Mouse (Mus musculus) forebrain, postnatal 0 days (tissue): ENCODE measurements around the gene Ptms. TPM values are rescaled to one million over a fixed set of nuclear protein-coding genes. Genes with fewer than 3 reads are reported as not detected.
A peak's percentile ranks its signal among the peaks of the same experiment; 100 is the strongest.

ENCODE experiments used
- ATAC-seq: fragments of 200-750 bp; cut with Nextera tagmentation; 2 replicates; pipeline ENCODE4 v1.8.0; 2017; ENCODE audit warnings: mild to moderate bottlenecking, moderate library complexity
- DNase-seq: peaks from one replicate; pipeline ENCODE4 v3.0.0-alpha.2; 2015
- H3K27ac ChIP-seq: fragments of 300-500 bp; sonication (generic); 2 replicates; pipeline ENCODE4 v1.5.1; 2014; ENCODE audit warnings: low read depth, mild to moderate bottlenecking, antibody characterized with exemption, low read length, moderate library complexity, mixed read lengths
- H3K27me3 ChIP-seq: fragments of 300-500 bp; sonication (generic); 2 replicates; pipeline ENCODE4 v1.6.1; 2014; ENCODE audit warnings: mild to moderate bottlenecking, low read length, mixed read lengths; ENCODE audit not compliant: insufficient read depth
- H3K36me3 ChIP-seq: fragments of 300-500 bp; sonication (generic); 2 replicates; pipeline ENCODE4 v1.6.1; 2014; ENCODE audit warnings: mild to moderate bottlenecking, moderate library complexity; ENCODE audit not compliant: insufficient read depth
- H3K4me1 ChIP-seq: fragments of 300-500 bp; sonication (generic); 2 replicates; pipeline ENCODE4 v1.6.1; 2014; ENCODE audit warnings: antibody characterized with exemption; ENCODE audit not compliant: insufficient read depth
- H3K4me2 ChIP-seq: fragments of 300-500 bp; sonication (generic); 2 replicates; pipeline ENCODE4 v1.6.1; 2014; ENCODE audit warnings: low read depth, mild to moderate bottlenecking, moderate library complexity
- H3K4me3 ChIP-seq: fragments of 300-500 bp; sonication (generic); 2 replicates; pipeline ENCODE4 v1.5.1; 2014; ENCODE audit warnings: low read depth, low read length, mixed read lengths
- H3K9ac ChIP-seq: fragments of 300-500 bp; sonication (generic); 2 replicates; pipeline ENCODE4 v1.6.1; 2014; ENCODE audit warnings: mild to moderate bottlenecking
- H3K9me3 ChIP-seq: fragments of 300-500 bp; sonication (generic); 2 replicates; pipeline ENCODE4 v1.6.1; 2016; ENCODE audit warnings: low read length
- CTCF ChIP-seq: sonication (generic); IDR thresholded peaks from 2 replicates; pipeline ENCODE4 v1.5.1; 2016; ENCODE audit warnings: antibody characterized with exemption, control low read depth, low read depth
- WGBS: fragments of 180-500 bp; shearing (Covaris S2); extraction: QIAGEN DNeasy Blood & Tissue Kit; methylation state at CpG from one replicate; pipeline ENCODE4 v1.1.7; 2014; 5-methylcytosine and 5-hydroxymethylcytosine counted together
- polyA plus RNA-seq: library from polyadenylated mRNA; unstranded; fragments of >200 nt; fragmentation: Nextera tagmentation; extraction: Ambion mirVana; gene quantifications from 2 replicates; pipeline ENCODE4 v1.2.1, GENCODE M21; 2015
- total RNA-seq: library from RNA; depleted of rRNA; stranded (reverse); fragments of >200 nt; gene quantifications from 2 replicates; pipeline ENCODE4 v1.2.3, GENCODE M21; 2014

Ptms gene
- total and polyA plus RNA-seq, 2 experiments from 2014 or later, result 784 to 1,099 TPM

DNA sequence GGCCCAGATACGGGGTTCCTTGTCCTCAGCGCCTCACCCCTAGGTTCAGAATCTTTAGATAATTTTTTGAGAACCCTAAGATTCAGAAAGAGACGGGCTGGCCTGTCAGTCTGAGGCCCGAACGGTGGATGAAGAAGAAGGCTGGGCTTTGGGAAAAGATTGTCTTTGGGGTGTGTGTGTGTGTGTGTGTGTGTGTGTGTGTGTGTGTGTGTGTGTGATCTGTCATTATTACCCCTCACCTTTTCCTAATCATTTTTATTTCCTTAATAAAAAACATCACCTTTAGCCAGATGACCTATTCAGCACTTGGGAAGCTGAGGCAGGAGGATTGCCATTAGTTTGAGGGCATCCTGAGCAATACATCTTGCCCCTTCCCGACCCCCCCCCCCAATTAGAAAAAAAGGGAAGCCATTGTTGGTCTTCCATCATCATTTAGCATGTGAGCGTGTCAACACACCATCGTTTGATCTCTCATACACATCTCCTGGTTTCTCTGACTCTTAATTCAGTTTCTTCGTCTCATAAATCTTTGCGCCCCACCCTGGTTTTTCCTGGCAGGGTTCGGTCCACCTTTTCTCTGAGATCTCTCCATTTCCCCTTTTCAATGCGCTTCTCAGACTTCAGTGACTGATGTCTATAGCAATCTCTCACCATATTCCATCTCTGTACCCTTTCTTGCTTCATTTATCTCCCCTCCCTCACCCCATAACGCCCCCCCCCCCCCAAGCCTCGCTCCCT, 844 bp downstream of the Ptms start:
- no peak for TF ChIP-seq CTCF
- H3K4me1 ChIP-seq, result peaks cover 15% of the 10 kb centered on the region; the same call in 1 of the 2 replicates

GRCm38 (mm10) chr6:124918331-124918690, 1.6 kb downstream of the Ptms start:
- 6% methylated on average over 7 of the region's 7 CpGs for WGBS
- Histone ChIP-seq H3K27ac (peak overlapping the region; percentile 100), H3K9ac (peak overlapping the region; percentile 100), H3K4me1 (peaks cover 15% of the 10 kb centered on the region; the same call in 1 of the 2 replicates), H3K36me3 (peaks cover 14% of the 10 kb centered on the region), H3K9me3 (no peaks in the 10 kb centered on the region), H3K4me2 (peak overlapping the region; percentile 96), H3K27me3 (no peaks in the 10 kb centered on the region), H3K4me3 (peak overlapping the region; percentile 100)
- ATAC-seq (no peak), DNase-seq (no peak)
- TF ChIP-seq CTCF, result no peak

More for the DNA sequence above, 844 bp downstream of the Ptms start:
- peak overlapping the region; percentile 100 for H3K27ac ChIP-seq
- H3K9me3 ChIP-seq, result no peaks in the 10 kb centered on the region
- no peaks in the 10 kb centered on the region for H3K27me3 ChIP-seq
- ATAC-seq (no peak), DNase-seq (no peak)
- peak overlapping the region; percentile 100 for H3K9ac ChIP-seq
- peak overlapping the region; percentile 96 for H3K4me2 ChIP-seq
- peaks cover 8% of the 10 kb centered on the region for H3K36me3 ChIP-seq
- peak overlapping the region; percentile 100 for H3K4me3 ChIP-seq
- WGBS, result 13% methylated on average over 13 of the region's 14 CpGs

DNA sequence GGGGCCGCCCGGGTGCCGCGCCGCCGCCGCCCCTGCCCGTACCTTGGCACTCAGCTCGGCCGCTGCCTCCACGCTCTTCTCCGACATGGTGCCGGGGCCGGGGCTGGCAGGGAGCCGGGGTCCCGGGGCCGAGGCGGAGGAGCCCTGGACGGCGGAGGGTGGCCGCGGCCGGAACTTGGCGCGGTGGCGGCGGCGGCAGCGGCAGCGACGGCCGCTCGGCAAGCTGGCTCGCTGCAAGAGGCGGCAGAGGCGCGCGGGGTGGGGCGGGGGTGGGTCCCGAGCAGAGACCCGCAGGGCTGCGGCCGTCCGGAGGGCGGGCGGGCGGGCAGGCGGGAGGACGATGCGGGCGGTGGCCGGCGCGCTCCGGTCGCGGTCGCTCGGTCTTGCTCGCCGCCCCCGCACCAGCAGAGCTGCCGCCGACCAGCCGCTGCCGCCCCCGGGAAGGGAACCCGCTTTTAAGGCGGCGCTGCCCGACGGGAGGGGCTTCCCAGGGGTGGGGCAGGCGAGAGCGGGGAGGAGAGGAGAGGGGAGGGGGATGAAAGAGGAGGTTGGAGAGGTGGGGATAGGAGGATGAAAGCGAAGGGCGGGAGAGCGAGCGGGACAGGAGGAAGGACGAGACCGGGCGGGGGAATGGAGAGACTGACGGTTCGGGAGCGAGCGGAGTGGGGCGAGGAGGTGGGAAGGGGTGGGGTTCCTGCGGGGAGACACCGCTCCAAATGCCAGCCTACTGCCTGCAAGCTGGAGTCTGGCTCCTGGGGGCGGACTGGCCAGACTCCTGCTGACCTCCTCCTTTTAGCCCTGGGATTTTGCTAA, 2.2 kb downstream of the Ptms start:
- peak overlapping the region; percentile 100 for H3K9ac ChIP-seq
- ATAC-seq (peak; percentile 74), DNase-seq (peak; percentile 95)
- H3K4me1 ChIP-seq, result peaks cover 15% of the 10 kb centered on the region; the same call in 1 of the 2 replicates
- WGBS, result 3% methylated on average over 35 of the region's 89 CpGs
- no peak for TF ChIP-seq CTCF
- peaks cover 20% of the 10 kb centered on the region for H3K36me3 ChIP-seq
- H3K9me3 ChIP-seq, result no peaks in the 10 kb centered on the region
- H3K27me3 ChIP-seq, result no peaks in the 10 kb centered on the region
- H3K4me3 ChIP-seq, result peak overlapping the region; percentile 100
- H3K4me2 ChIP-seq, result peak overlapping the region; percentile 96
- H3K27ac ChIP-seq, result peak overlapping the region; percentile 100

GRCm38 (mm10) chr6:124916695-124917517, 3.0 kb downstream of the Ptms start:
- H3K9me3 ChIP-seq, result no peaks in the 10 kb centered on the region
- peak; percentile 91 for DNase-seq
- peak; percentile 65 for ATAC-seq
- TF ChIP-seq CTCF, result peak; percentile 69
- peak overlapping the region; percentile 100 for H3K9ac ChIP-seq
- H3K4me1 ChIP-seq, result peaks cover 15% of the 10 kb centered on the region; the same call in 1 of the 2 replicates
- H3K4me2 ChIP-seq, result peak overlapping the region; percentile 96
- peak overlapping the region; percentile 100 for H3K4me3 ChIP-seq
- peaks cover 23% of the 10 kb centered on the region for H3K36me3 ChIP-seq
- WGBS, result 1% methylated on average over 47 of the region's 67 CpGs
- H3K27ac ChIP-seq, result peak overlapping the region; percentile 100
- H3K27me3 ChIP-seq, result no peaks in the 10 kb centered on the region

- ATAC-seq (no peak), DNase-seq (peak; percentile 67)
- H3K27me3 ChIP-seq, result no peaks in the 10 kb centered on the region
- peaks cover 23% of the 10 kb centered on the region for H3K36me3 ChIP-seq
- WGBS, result under 1% methylated on average over 12 of the region's 12 CpGs
- no peaks in the 10 kb centered on the region for H3K9me3 ChIP-seq
- peak overlapping the region; percentile 100 for H3K27ac ChIP-seq
- H3K4me3 ChIP-seq, result peak overlapping the region; percentile 100
- H3K9ac ChIP-seq, result peak overlapping the region; percentile 100
- peak overlapping the region; percentile 96 for H3K4me2 ChIP-seq
- peaks cover 14% of the 10 kb centered on the region; the same call in 1 of the 2 replicates for H3K4me1 ChIP-seq
- TF ChIP-seq CTCF, result peak; percentile 0; the same call in 1 of the 2 replicates
Measured at GRCm38 (mm10) chr6:124915942-124916694, 3.8 kb downstream of the Ptms start.
